Mouse (Mus musculus) limb, embryonic 11.5 days (tissue): ENCODE results near the gene Phf7. TPM values are rescaled to one million over a fixed set of nuclear protein-coding genes. Genes with fewer than 3 reads are reported as not detected.

Experiments used
- ATAC-seq: fragments of 200-750 bp; cut with Nextera tagmentation; 2 replicates; pipeline ENCODE4 v1.8.0; 2017; ENCODE audit warnings: low read depth; ENCODE audit not compliant: insufficient number of reproducible peaks, low FRiP score, low TSS enrichment
- DNase-seq: peaks from one replicate; pipeline ENCODE4 v3.0.0-alpha.2; 2015; ENCODE audit warnings: low spot score
- H3K27ac ChIP-seq: fragments of 300-500 bp; sonication (generic); replicated peaks from 2 replicates; pipeline ENCODE4 v1.5.1; 2014; ENCODE audit warnings: low read depth, mild to moderate bottlenecking, low read length
- H3K27me3 ChIP-seq: fragments of 300-500 bp; sonication (generic); 2 replicates; pipeline ENCODE4 v1.6.1; 2014; ENCODE audit warnings: mild to moderate bottlenecking, low read length, mixed read lengths; ENCODE audit not compliant: control insufficient read depth, insufficient read depth
- H3K36me3 ChIP-seq: fragments of 300-500 bp; sonication (generic); 2 replicates; pipeline ENCODE4 v1.6.1; 2014; ENCODE audit warnings: mild to moderate bottlenecking, low read length, moderate library complexity, mixed read lengths; ENCODE audit not compliant: control insufficient read depth, insufficient read depth
- H3K4me1 ChIP-seq: fragments of 300-500 bp; sonication (generic); 2 replicates; pipeline ENCODE4 v1.6.1; 2014; ENCODE audit warnings: low read length, mixed read lengths; ENCODE audit not compliant: control insufficient read depth, insufficient read depth
- H3K4me2 ChIP-seq: fragments of 300-500 bp; sonication (generic); 2 replicates; pipeline ENCODE4 v1.6.1; 2014; ENCODE audit warnings: low read depth, mild to moderate bottlenecking, moderate library complexity; ENCODE audit not compliant: severe bottlenecking
- H3K4me3 ChIP-seq: fragments of 300-500 bp; sonication (generic); 2 replicates; pipeline ENCODE4 v1.5.1; 2014; ENCODE audit warnings: low read depth, low read length
- H3K9ac ChIP-seq: fragments of 300-500 bp; sonication (generic); 2 replicates; pipeline ENCODE4 v1.6.1; 2014; ENCODE audit warnings: mild to moderate bottlenecking, low read length
- H3K9me3 ChIP-seq: fragments of 300-500 bp; sonication (generic); 2 replicates; pipeline ENCODE4 v1.6.1; 2016; ENCODE audit warnings: low read length; ENCODE audit not compliant: control insufficient read depth
- WGBS: fragments of 180-500 bp; shearing (Covaris S2); extraction: QIAGEN DNeasy Blood & Tissue Kit; methylation state at CpG from one replicate; pipeline ENCODE4 v1.1.7; 2014; 5-methylcytosine and 5-hydroxymethylcytosine counted together
- polyA plus RNA-seq: library from polyadenylated mRNA; unstranded; fragments of >200 nt; fragmentation: Nextera tagmentation; extraction: Ambion mirVana; gene quantifications from 2 replicates; pipeline ENCODE4 v1.2.1, GENCODE M21; 2014

Phf7 gene
- polyA plus RNA-seq, 1 experiment from 2014 or later, result 13.5 TPM

GRCm38 (mm10) chr14:31188771-31189181 is 62.3 kb downstream of the Phf7 start:
- 96% methylated on average over 6 of the region's 6 CpGs for WGBS
- H3K36me3 ChIP-seq, result peaks cover 64% of the 10 kb centered on the region
- no peak overlapping the region for H3K4me3 ChIP-seq
- H3K9me3 ChIP-seq, result no peaks in the 10 kb centered on the region
- no peaks in the 10 kb centered on the region for H3K27me3 ChIP-seq
- H3K4me1 ChIP-seq, result no peaks in the 10 kb centered on the region
- no peak overlapping the region for H3K9ac ChIP-seq
- ATAC-seq (no peak), DNase-seq (no peak)
- no peak overlapping the region for H3K4me2 ChIP-seq
- no peak overlapping the region for H3K27ac ChIP-seq

Other genes with a start within 250 kb of the Phf7 start
- 42.4 and 47.8 TPM in 2 replicates for gene Glt8d1, start 249.9 kb downstream of the Phf7 start, polyA plus RNA-seq
- gene Spcs1, start 249.6 kb downstream of the Phf7 start, polyA plus RNA-seq, result 277 and 305 TPM in 2 replicates
- 135 and 136 TPM in 2 replicates for gene Pbrm1, start 232.2 kb downstream of the Phf7 start, polyA plus RNA-seq
- gene Gnl3, start 232.2 kb downstream of the Phf7 start, polyA plus RNA-seq, result 126 and 129 TPM in 2 replicates
- 61.6 and 66.5 TPM in 2 replicates for gene Smim4, start 122.4 kb downstream of the Phf7 start, polyA plus RNA-seq
- gene Nt5dc2, start 120.3 kb downstream of the Phf7 start, polyA plus RNA-seq, result 569 and 606 TPM in 2 replicates
- gene Stab1, start 82.7 kb downstream of the Phf7 start, polyA plus RNA-seq, result 15.5 and 15.7 TPM in 2 replicates
- 16.6 and 18.7 TPM in 2 replicates for gene Tnnc1, start 43.0 kb downstream of the Phf7 start, polyA plus RNA-seq
- 346 and 377 TPM in 2 replicates for gene Nisch, start 34.4 kb downstream of the Phf7 start, polyA plus RNA-seq
- gene Sema3g, start 33.5 kb downstream of the Phf7 start, polyA plus RNA-seq, result 0.09 and 0.20 TPM in 2 replicates
- gene Bap1, start 133 bp upstream of the Phf7 start, polyA plus RNA-seq, result 111 and 112 TPM in 2 replicates
- gene Dnah1, start 72.6 kb upstream of the Phf7 start, polyA plus RNA-seq, result 9.1 and 9.4 TPM in 2 replicates
- 34.5 and 36.8 TPM in 2 replicates for gene Capn7, start 85.3 kb upstream of the Phf7 start, polyA plus RNA-seq
- gene Sh3bp5, start 184.8 kb upstream of the Phf7 start, polyA plus RNA-seq, result 26.7 and 33.4 TPM in 2 replicates
- gene Eaf1, start 243.1 kb upstream of the Phf7 start, polyA plus RNA-seq, result 29.3 and 31.5 TPM in 2 replicates
- 90.7 and 92.8 TPM in 2 replicates for gene Mettl6, start 243.7 kb upstream of the Phf7 start, polyA plus RNA-seq